Mouse (Mus musculus) heart, adult 18-20 months (tissue): ENCODE measurements at regions not wholly inside any gene's neighbourhood (a gene's known extent, or its start where the extent isn't known, plus 50 kb on each side); places are given as distances from the start of the nearest gene placed in this dataset.
"Not testable (repeated sequence)": the region's sequence is repeated elsewhere in the genome, so short reads cannot be mapped to it uniquely, and the experiment has no call there.

Source experiments
- DNase-seq, 2 experiments: peaks; one replicate each; pipeline ENCODE4 v3.0.0; 2021 to 2022; ENCODE audit warnings: mixed read lengths in 1 of 2

GRCm38 (mm10) chr4:153616938-153617337 lies 134.3 kb upstream of the Ajap1 start:
- no peak for DNase-seq

- DNase-seq = no peak
Measured at GRCm38 (mm10) chr4:153620871-153621270, 138.3 kb upstream of the Ajap1 start.

- DNase-seq = no peak
Measured at GRCm38 (mm10) chr4:153631161-153631560, 148.6 kb upstream of the Ajap1 start.

- DNase-seq = no peak
Measured at GRCm38 (mm10) chr4:153632056-153632455, 149.4 kb upstream of the Ajap1 start.

GRCm38 (mm10) chr4:153632551-153632950 lies 149.9 kb upstream of the Ajap1 start:
- no peak for DNase-seq

GRCm38 (mm10) chr4:153633260-153633659 lies 150.6 kb upstream of the Ajap1 start:
- DNase-seq = no peak

DNA sequence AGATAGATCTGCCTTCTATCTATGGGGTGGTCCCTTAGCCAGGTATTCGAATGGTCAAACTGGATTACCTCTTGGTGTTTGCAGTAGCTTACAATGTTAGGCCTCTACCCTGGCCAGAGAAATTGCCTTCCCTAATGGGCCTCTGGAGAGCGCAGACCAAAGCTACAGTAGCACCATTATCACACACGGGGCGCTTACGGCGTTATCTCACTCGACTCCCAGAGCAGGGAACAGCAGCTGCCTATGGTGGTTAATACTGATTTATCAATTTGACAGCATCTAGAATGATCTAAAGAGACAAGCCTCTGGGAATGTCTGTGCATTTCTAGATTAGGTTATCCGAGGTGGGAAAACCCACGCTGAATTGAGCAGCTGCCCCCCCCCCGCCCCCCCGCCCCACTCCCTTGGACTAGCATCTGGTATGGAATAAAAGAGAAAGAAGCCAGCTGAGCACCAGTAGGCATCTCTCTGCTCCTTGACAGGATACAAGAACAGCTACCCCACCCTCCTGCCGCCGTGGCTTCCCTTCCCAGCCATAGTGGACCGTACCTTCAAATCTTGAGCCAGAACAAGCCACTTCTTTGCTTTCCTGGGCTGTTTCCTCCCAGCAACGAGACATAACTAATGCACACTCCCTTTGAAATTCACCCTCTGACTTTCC lies 151.7 kb upstream of the Ajap1 start:
- DNase-seq = no peak

GRCm38 (mm10) chr4:153637989-153638388 lies 155.4 kb upstream of the Ajap1 start:
- DNase-seq = no peak

GRCm38 (mm10) chr4:153651849-153652248 lies 169.2 kb upstream of the Ajap1 start:
- DNase-seq = no peak

DNA sequence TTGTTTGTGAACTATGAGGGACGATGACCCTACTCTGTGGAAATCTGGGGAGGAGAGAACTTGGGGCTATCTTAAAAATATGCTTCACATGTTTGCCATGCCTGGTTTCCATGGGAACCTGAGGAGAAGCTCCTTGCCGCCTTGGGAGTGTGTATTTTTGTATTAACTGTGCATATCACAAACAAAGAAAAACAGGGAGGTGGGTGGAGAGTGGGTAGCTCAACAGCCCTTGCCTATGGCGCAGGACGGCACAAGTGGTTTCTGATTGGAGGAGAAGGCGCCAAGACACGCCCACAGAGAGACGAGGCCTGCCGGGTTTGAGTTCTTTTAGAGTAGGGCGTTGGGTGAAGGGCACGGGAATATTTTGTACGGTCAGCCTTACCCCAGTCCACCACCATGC lies 170.2 kb upstream of the Ajap1 start:
- DNase-seq = no peak

DNA sequence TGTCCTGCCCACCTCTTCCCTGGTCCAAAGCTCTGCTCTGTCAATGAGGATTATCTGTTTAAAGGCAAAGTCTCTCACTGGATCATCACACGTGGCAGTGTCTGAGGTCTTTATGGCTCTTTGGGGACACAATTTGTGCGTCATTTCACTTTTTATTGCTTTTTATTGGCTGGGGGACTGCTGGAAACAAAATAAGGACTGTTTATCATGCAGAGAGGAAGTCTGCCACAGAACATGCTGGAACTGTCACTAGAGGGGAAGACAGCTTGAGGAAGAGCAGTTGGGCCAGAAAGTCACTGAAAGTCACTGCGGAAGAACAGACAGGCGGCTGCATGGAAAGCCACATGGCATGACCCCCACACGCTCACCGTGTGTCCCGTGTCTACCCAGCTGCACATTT lies 180.1 kb upstream of the Ajap1 start:
- peak; percentile 2 to 6 for DNase-seq

GRCm38 (mm10) chr4:153666626-153667236 lies 184.1 kb upstream of the Ajap1 start:
- not testable (repeated sequence) for DNase-seq

DNA sequence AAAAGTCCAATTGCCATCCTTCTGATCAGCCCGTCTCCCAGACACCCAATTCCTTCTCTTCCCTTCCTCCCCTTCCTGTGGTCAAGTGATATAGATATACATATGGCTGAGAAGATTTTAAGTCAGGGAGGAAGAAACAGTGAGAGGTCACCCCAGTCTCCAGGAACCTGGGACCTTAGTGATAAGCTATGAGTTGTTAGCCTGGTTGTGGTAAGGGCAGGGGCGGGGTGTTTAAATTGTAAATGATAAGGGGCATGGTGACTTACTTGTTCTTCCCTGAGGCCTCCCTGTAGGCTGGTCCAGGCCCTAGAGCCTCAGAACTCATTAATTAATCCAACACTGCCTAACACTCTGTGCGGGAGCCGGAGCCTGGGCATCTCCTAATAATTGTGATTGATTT lies 186.5 kb upstream of the Ajap1 start:
- DNase-seq = no peak

GRCm38 (mm10) chr4:153670216-153670615 lies 187.6 kb upstream of the Ajap1 start:
- no peak for DNase-seq

- no peak for DNase-seq
Measured at GRCm38 (mm10) chr4:153675431-153675830, 192.8 kb upstream of the Ajap1 start.

- DNase-seq = peak in 1 of 2 experiments; percentile 14
Measured at GRCm38 (mm10) chr4:153679151-153679550, 196.5 kb upstream of the Ajap1 start.

GRCm38 (mm10) chr4:153688441-153688840 lies 205.8 kb upstream of the Ajap1 start:
- DNase-seq = no peak

- DNase-seq = no peak
Measured at GRCm38 (mm10) chr4:153693881-153694280, 211.3 kb upstream of the Ajap1 start.

DNA sequence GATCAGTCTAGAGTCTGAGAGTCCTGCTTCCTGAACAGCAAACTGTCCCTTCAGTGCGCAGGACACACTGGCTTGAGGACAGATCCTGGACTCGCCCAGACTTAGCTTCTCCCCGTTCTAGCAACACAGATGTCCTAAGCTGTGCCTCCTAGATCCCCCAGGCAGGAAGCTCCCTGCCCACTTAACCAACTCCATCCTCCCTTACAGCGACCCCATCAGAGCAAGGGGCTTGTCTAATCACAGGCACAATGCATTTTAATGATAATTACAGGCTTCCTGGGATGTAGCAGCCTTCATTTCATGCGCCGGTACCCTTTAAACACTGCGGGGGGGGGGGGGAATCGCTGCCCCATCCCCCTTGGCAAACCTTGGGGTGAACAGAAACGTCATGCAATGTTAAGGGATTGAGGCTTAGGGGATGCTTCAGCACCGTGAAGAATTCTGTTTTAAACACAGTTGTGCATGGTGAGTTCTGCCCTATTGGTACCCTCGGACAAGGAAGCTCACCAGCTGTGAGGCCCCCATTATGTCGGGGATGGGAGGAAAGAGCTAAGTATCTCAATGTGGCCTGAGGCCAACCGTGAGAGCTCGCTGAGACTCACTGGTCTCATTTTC lies 213.9 kb upstream of the Ajap1 start:
- DNase-seq = no peak

- no peak for DNase-seq
Measured at GRCm38 (mm10) chr4:153707218-153707617, 224.6 kb upstream of the Ajap1 start.

- peak; percentile 13 to 37 for DNase-seq
Measured at GRCm38 (mm10) chr4:153714995-153715645, 232.5 kb upstream of the Ajap1 start.

- DNase-seq = no peak
Measured at GRCm38 (mm10) chr4:153717273-153717672, 234.7 kb upstream of the Ajap1 start.

GRCm38 (mm10) chr4:153724045-153724444 lies 233.0 kb upstream of the A430005L14Rik start:
- no peak for DNase-seq
